Mouse (Mus musculus): ENCODE results near the gene Fam166a.

The Fam166a gene

GRCm38 (mm10) chr2:25218445-25218844 lies at the start of gene Fam166a:
Gene Fam166a (plus strand): TSS chr2:25218745.
- DNase-seq (ENCODE audit: low read depth in 2 of 2, low spot score in 2 of 2): no peak

GRCm38 (mm10) chr2:25169778-25170177 lies 48.8 kb upstream of the Fam166a start:
- DNase-seq (ENCODE audit: low read depth in 2 of 2, low spot score in 2 of 2): no peak

- no peak for DNase-seq (ENCODE audit: low read depth in 2 of 2, low spot score in 2 of 2)
Measured at GRCm38 (mm10) chr2:25170326-25171100, 48.0 kb upstream of the Fam166a start.

- no peak for DNase-seq (ENCODE audit: low read depth in 2 of 2, low spot score in 2 of 2)
Measured at GRCm38 (mm10) chr2:25171101-25171768, 47.3 kb upstream of the Fam166a start.

GRCm38 (mm10) chr2:25171769-25172153 lies 46.8 kb upstream of the Fam166a start:
- no peak for DNase-seq (ENCODE audit: low read depth in 2 of 2, low spot score in 2 of 2)

DNA sequence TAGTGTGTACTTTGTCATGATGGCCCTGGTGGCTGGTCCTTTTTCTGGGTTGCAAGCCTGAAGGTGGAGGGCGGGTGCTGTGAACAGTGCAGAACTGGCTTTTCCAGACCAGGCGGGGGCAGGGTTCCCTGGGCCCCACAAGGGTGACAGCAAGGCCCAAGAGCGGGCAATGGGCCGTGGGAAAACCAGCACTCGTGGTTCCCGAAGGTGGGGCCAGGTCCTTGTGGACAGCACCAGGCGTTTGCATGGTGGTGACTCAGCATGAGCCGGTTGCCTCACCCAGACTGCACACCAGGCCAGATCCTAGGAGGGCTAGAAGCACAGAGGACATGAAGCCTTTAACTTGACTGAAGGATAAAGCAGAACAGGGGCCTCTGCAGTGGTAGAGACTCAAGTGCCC lies 45.9 kb upstream of the Fam166a start:
- DNase-seq (ENCODE audit: low read depth in 2 of 2, low spot score in 2 of 2): no peak

DNA sequence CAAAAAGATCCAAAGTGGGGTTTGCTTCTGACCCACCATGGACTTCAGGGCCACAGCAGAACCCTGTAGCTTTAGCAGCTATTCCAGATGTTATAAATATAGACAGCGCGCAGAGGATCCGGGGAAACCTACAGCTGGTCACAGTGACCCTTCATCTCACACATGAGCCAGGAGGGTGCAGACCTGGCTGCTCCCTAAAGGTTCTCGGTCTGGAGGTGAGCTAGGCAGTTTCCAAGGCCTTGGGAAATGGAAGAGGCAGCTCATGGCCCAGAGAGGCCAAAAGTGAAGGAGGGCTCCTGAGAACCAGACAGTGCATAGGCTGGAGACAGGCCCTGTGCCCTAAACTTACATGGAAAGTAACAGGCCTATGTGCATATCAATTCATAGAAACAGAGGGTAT lies 44.7 kb upstream of the Fam166a start:
- DNase-seq (ENCODE audit: low read depth in 2 of 2, low spot score in 2 of 2): no peak

- DNase-seq (ENCODE audit: low read depth in 2 of 2, low spot score in 2 of 2): no peak
Measured at GRCm38 (mm10) chr2:25174866-25175689, 43.5 kb upstream of the Fam166a start.

DNA sequence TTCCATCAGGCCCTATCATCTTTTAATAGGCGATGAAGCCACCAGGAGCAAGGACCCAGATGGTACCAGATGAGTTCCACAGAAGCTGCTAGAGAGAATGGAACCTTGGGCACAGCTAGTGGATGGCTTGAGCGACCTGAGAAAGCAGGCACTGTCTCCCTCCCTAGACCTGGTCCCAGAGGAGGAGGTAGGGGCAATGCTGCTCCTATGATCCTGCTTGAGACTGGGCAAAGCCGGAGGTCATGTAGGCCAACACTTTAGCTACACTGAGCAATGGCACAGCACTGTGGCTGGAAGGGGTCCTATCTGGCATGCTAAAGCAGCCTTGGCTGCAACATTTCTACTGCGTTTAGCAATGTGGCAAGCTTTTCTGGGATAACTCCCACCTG lies 42.9 kb upstream of the Fam166a start:
- DNase-seq (ENCODE audit: low read depth in 2 of 2, low spot score in 2 of 2): no peak

GRCm38 (mm10) chr2:25176573-25176972 lies 42.0 kb upstream of the Fam166a start:
- no peak for DNase-seq (ENCODE audit: low read depth in 2 of 2, low spot score in 2 of 2)

- no peak for DNase-seq (ENCODE audit: low read depth in 2 of 2, low spot score in 2 of 2)
Measured at GRCm38 (mm10) chr2:25177076-25177475, 41.5 kb upstream of the Fam166a start.

GRCm38 (mm10) chr2:25177685-25178084 lies 40.9 kb upstream of the Fam166a start:
- DNase-seq (ENCODE audit: low read depth in 2 of 2, low spot score in 2 of 2): no peak

DNA sequence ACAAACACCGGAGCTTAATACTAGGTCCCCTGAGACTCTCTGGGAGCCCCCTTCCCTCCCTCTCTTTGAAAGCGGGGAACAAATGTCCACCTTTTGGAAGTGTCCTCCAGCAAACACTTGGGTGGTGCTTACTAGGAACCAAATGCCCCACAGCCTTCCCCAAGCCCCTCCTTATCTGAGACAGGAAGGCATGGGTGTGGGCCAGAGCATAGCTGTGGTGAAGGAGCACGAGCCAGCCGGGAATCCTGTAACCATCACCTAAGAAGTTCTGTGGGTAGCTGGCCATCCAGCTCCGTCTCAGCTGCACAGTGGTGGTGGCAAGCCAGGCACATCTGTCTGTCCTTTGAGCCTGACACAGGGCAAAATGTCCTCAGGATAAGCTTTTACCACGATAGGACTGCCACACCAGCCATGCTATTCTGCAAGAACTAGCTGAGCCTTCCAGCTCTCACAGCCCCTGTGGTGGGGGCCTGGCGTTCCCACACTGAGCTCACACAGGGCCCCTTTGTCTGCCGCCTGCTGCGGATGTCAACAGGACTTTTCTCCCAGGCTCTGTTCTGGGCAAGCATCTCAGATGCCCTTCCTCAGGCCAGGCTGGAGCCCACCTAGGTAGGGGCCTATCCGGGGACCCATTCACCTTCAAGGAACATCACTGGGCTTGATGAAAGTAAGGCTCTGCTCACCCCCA lies 40.1 kb upstream of the Fam166a start:
- no peak for DNase-seq (ENCODE audit: low read depth in 2 of 2, low spot score in 2 of 2)

GRCm38 (mm10) chr2:25179566-25180217 lies 38.9 kb upstream of the Fam166a start:
- no peak for DNase-seq (ENCODE audit: low read depth in 2 of 2, low spot score in 2 of 2)

DNA sequence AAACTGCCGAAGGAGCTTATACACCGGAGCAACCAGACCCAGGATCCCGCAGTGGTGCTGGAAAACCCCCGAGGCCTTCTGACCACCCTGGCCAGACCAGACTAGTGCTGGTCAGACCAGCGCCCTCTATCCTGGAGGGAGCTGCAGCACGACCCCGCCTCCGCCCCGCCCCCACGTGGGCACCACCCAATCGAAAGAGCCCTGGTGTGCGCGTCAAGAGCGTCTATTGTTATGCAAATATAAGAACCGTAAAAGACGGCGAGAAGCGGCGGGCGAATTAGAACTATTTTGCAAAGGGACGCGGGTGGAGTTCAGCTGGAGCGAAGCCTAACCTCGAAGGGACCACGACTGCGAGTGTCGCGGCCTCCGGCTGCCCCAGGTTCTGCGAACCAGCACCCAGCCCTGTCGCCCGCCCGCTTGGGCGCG lies 38.1 kb upstream of the Fam166a start, which contains the start of gene Nrarp:
TSS of gene Nrarp (plus strand) at position 281 of the 426 bp plus-strand sequence.
- peak; percentile 69 to 74 for DNase-seq (ENCODE audit: low read depth in 2 of 2, low spot score in 2 of 2)

- DNase-seq (ENCODE audit: low read depth in 2 of 2, low spot score in 2 of 2): peak; percentile 26 to 51
Measured at GRCm38 (mm10) chr2:25180973-25181890, 37.3 kb upstream of the Fam166a start.

GRCm38 (mm10) chr2:25181891-25182397 lies 36.6 kb upstream of the Fam166a start:
- DNase-seq (ENCODE audit: low read depth in 2 of 2, low spot score in 2 of 2): no peak

GRCm38 (mm10) chr2:25182664-25183063 lies 35.9 kb upstream of the Fam166a start:
- no peak for DNase-seq (ENCODE audit: low read depth in 2 of 2, low spot score in 2 of 2)

- peak in 1 of 2 experiments; percentile 38 for DNase-seq (ENCODE audit: low read depth in 2 of 2, low spot score in 2 of 2)
Measured at GRCm38 (mm10) chr2:25183336-25183735, 35.2 kb upstream of the Fam166a start.

All from CD8-positive naive resting alpha-beta T cell, adult 2 months (primary cell).